Comparison of ENCODE assay signal across 30 mouse cellular contexts in the genomic region with DNA sequence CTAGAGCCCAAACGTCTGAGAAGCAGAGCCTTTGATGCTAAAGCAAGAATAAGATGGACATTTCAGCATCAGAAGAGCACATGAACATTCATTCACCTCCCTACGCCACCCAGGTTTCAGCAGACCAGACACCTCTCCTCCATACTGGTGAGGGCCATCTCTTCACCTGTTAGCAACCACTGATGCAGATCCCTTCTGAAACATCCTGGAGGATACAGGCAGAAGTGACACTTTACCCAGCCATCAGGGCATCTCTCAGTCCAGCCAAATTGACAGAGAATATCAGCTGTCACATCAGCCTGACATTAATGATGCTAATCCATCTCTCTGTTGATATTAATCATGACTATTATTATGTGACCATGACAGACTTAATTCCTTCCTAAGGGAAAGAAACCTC. TPM values are rescaled to one million over a fixed set of nuclear protein-coding genes. Genes with fewer than 3 reads are reported as not detected.
"Had no signal": no experiment of that assay in that cellular context is flagged by ENCODE, and none has a peak within 500 bp of the region (broad histone marks: within the 10 kb centered on the region; RNA-seq: fewer than 3 reads in every experiment).

No protein-coding gene starts in this region.

- H3K27ac ChIP-seq: left cerebral cortex, adult 2 months; limb, embryonic 10.5 days; limb, embryonic 12.5 days; limb, embryonic 13.5 days; limb, embryonic 15.5 days; liver, embryonic 12.5 days; liver, embryonic 13.5 days; liver, embryonic 14.5 days; liver, embryonic 15.5 days; lung, embryonic 15.5 days; macrophage; midbrain, embryonic 10.5 days; midbrain, embryonic 12.5 days; midbrain, embryonic 13.5 days; midbrain, embryonic 15.5 days had no signal

- ATAC-seq: liver, embryonic 12.5 days; liver, postnatal 0 days; lung, postnatal 0 days; midbrain, embryonic 13.5 days; midbrain, embryonic 15.5 days; midbrain, embryonic 16.5 days had no signal

- H3K36me3 ChIP-seq: limb, embryonic 10.5 days; limb, embryonic 12.5 days; limb, embryonic 13.5 days; limb, embryonic 15.5 days; liver, embryonic 12.5 days; liver, embryonic 13.5 days; liver, embryonic 15.5 days; lung, embryonic 15.5 days; midbrain, embryonic 10.5 days; midbrain, embryonic 12.5 days; midbrain, embryonic 13.5 days; midbrain, embryonic 15.5 days had no signal

- DNase-seq: left cerebral cortex, postnatal 4 days; liver; liver, embryonic 13.5 days; liver, postnatal 0 days; lung, adult 18-20 months; lung, adult 2 months; lung, embryonic 14.5 days; lung, postnatal 10 days; lung, postnatal 14 days; lung, postnatal 36 days; lung, postnatal 4 days had no signal

- H3K4me2 ChIP-seq: limb, embryonic 12.5 days; limb, embryonic 13.5 days; limb, embryonic 15.5 days; liver, embryonic 11.5 days; liver, embryonic 12.5 days; liver, embryonic 13.5 days; liver, embryonic 15.5 days; lung, embryonic 14.5 days; lung, embryonic 15.5 days; midbrain, embryonic 12.5 days; midbrain, embryonic 13.5 days; midbrain, embryonic 15.5 days had no signal

- H3K9ac ChIP-seq: limb, embryonic 12.5 days; limb, embryonic 13.5 days; limb, embryonic 15.5 days; liver, embryonic 12.5 days; liver, embryonic 13.5 days; liver, embryonic 14.5 days; liver, embryonic 15.5 days; liver, postnatal 0 days; lung, embryonic 14.5 days; lung, embryonic 15.5 days; midbrain, embryonic 12.5 days; midbrain, embryonic 13.5 days; midbrain, embryonic 15.5 days had no signal

- H3K9me3 ChIP-seq: limb, embryonic 10.5 days; limb, embryonic 12.5 days; limb, embryonic 13.5 days; limb, embryonic 15.5 days; liver, embryonic 13.5 days; liver, embryonic 15.5 days; lung, embryonic 15.5 days; midbrain, embryonic 10.5 days; midbrain, embryonic 12.5 days; midbrain, embryonic 13.5 days; midbrain, embryonic 15.5 days had no signal

- H3K4me3 ChIP-seq: left cerebral cortex, adult 2 months; limb, embryonic 10.5 days; limb, embryonic 12.5 days; limb, embryonic 13.5 days; limb, embryonic 15.5 days; liver, embryonic 12.5 days; liver, embryonic 13.5 days; liver, embryonic 15.5 days; lung, embryonic 15.5 days; megakaryocyte, embryonic 14.5 days; midbrain, embryonic 10.5 days; midbrain, embryonic 12.5 days; midbrain, embryonic 13.5 days; midbrain, embryonic 15.5 days; myocyte had no signal

- H3K4me1 ChIP-seq: liver, embryonic 12.5 days; liver, embryonic 13.5 days; liver, embryonic 15.5 days; lung, embryonic 15.5 days; megakaryocyte, embryonic 14.5 days; midbrain, embryonic 10.5 days; midbrain, embryonic 12.5 days; midbrain, embryonic 13.5 days; midbrain, embryonic 15.5 days had no signal

- H3K27me3 ChIP-seq: limb, embryonic 12.5 days; limb, embryonic 13.5 days; limb, embryonic 15.5 days; liver, embryonic 12.5 days; liver, embryonic 13.5 days; liver, embryonic 15.5 days; lung, embryonic 15.5 days; megakaryocyte, embryonic 14.5 days; midbrain, embryonic 12.5 days; midbrain, embryonic 13.5 days; midbrain, embryonic 15.5 days had no signal

RNA-seq across cellular contexts. Expression of a gene that starts 47.6 kb away (rescaled TPM):
- polyA plus RNA-seq: liver, postnatal 0 days; macrophage had no signal
